11 mouse cellular contexts compared by ENCODE assay signal in genomic region chr11:72474926-72475325, GRCm38 (mm10). TPM values are rescaled to one million over a fixed set of nuclear protein-coding genes. Genes with fewer than 3 reads are reported as not detected.
A peak's percentile ranks its signal among the peaks of the same experiment; 100 is the strongest.
DNase-seq lines count a peak whose midpoint lies in the region; ATAC-seq and TF ChIP-seq lines count a peak whose summit lies in the region.
"Had no signal": no experiment of that assay in that cellular context is flagged by ENCODE, and none has a peak within 500 bp of the region (broad histone marks: within the 10 kb centered on the region; RNA-seq: fewer than 3 reads in every experiment).

No protein-coding gene starts in this region.

- WGBS in kidney, embryonic 16.5 days, result 57% methylated on average over 3 of the region's 3 CpGs
- 25% methylated on average over 3 of the region's 3 CpGs for WGBS in liver, embryonic 13.5 days (ENCODE audit: insufficient replicate concordance)
- 86% methylated on average over 3 of the region's 3 CpGs for WGBS in cerebellum, adult 2 months

- ATAC-seq in kidney, embryonic 16.5 days (ENCODE audit: low FRiP score, low TSS enrichment), result no peak
- peak; percentile 49 for ATAC-seq in liver, embryonic 13.5 days (ENCODE audit: low read depth)

- no peaks in the 10 kb centered on the region for H3K9me3 ChIP-seq in kidney, embryonic 16.5 days (ENCODE audit: low read length)
- H3K9me3 ChIP-seq in MEL (replicated peaks; ENCODE audit: insufficient read depth, low read length), result no peaks in the 10 kb centered on the region
- H3K9me3 ChIP-seq in liver, embryonic 13.5 days (replicated peaks), result no peaks in the 10 kb centered on the region
- H3K9me3 ChIP-seq: embryonic facial prominence, embryonic 15.5 days had no signal

- H3K4me2 ChIP-seq in kidney, embryonic 16.5 days (replicated peaks; ENCODE audit: low read depth, low read length), result no peak overlapping the region
- H3K4me2 ChIP-seq in liver, embryonic 13.5 days, result peak overlapping the region; percentile 42; the same call in 1 of the 2 replicates
- H3K4me2 ChIP-seq: embryonic facial prominence, embryonic 15.5 days had no signal

- H3K9ac ChIP-seq in kidney, embryonic 16.5 days (replicated peaks; ENCODE audit: low read length), result no peak overlapping the region
- peak overlapping the region; percentile 46 for H3K9ac ChIP-seq in MEL (ENCODE audit: control insufficient read depth, low read depth, low read length, poor library complexity, severe bottlenecking)
- H3K9ac ChIP-seq in liver, embryonic 13.5 days, result no peak overlapping the region; the same call in 1 of the 2 replicates
- H3K9ac ChIP-seq: embryonic facial prominence, embryonic 15.5 days had no signal

- DNase-seq in kidney, adult 18-20 months, result peak; percentile 40
- DNase-seq in 416B (ENCODE audit: low read depth) (peak; percentile 70), MEL (ENCODE audit: low read depth, low spot score) (peak; percentile 45)
- no peak for DNase-seq in liver, embryonic 13.5 days
- DNase-seq in cerebellum, adult 2 months, result no peak
- no peak for DNase-seq in left cerebral cortex, postnatal 36 days (ENCODE audit: low spot score in 2 of 2)
- DNase-seq: cerebellum, postnatal 10 days; spleen, adult 18-20 months had no signal

- intact Hi-C loops in left cerebral cortex, postnatal 36 days (cut with DNase I), result no loop called here

- no peak for TF ChIP-seq RAD21 in MEL (IDR thresholded peaks at IDR 0.05; ENCODE audit: low read depth, low read length)

- H3K79me2 ChIP-seq in MEL (ENCODE audit: control insufficient read depth, insufficient read depth, low read length, poor library complexity), result no peaks in the 10 kb centered on the region

- no peak for TF ChIP-seq CTCF in MEL (IDR thresholded peaks at IDR 0.05 in 2 of 3, conservative IDR thresholded peaks at IDR 0.05 in 1 of 3; ENCODE audit: control insufficient read depth in 1 of 3, insufficient read depth in 1 of 3, low read depth in 2 of 3, low read length in 3 of 3, poor library complexity in 1 of 3, severe bottlenecking in 1 of 3)
- no peak for TF ChIP-seq CTCF in cerebellum, adult 2 months (IDR thresholded peaks at IDR 0.05; ENCODE audit: borderline replicate concordance, insufficient read depth, low read depth, low read length)

- H3K4me3 ChIP-seq in kidney, embryonic 16.5 days (ENCODE audit: low read length), result no peak overlapping the region
- peak overlapping the region in 1 of 2 experiments; percentile 4; a peak in 1 of 4 replicates for H3K4me3 ChIP-seq in MEL (ENCODE audit: control insufficient read depth in 1 of 2, insufficient read depth in 1 of 2, low read depth in 2 of 2, low read length in 2 of 2)
- H3K4me3 ChIP-seq in liver, embryonic 13.5 days (replicated peaks), result no peak overlapping the region
- H3K4me3 ChIP-seq in cerebellum, adult 2 months (replicated peaks; ENCODE audit: insufficient read depth, low read depth, low read length), result no peak overlapping the region
- H3K4me3 ChIP-seq: embryonic facial prominence, embryonic 15.5 days had no signal

- H3K27ac ChIP-seq in kidney, embryonic 16.5 days (ENCODE audit: low read length), result no peak overlapping the region
- H3K27ac ChIP-seq in MEL (ENCODE audit: control insufficient read depth, low read depth, low read length), result peak overlapping the region; percentile 80
- H3K27ac ChIP-seq in liver, embryonic 13.5 days, result peak overlapping the region; percentile 72
- no peak overlapping the region for H3K27ac ChIP-seq in cerebellum, adult 2 months (ENCODE audit: insufficient read depth, low read length)
- H3K27ac ChIP-seq: embryonic facial prominence, embryonic 15.5 days had no signal

- H3K36me3 ChIP-seq in kidney, embryonic 16.5 days (ENCODE audit: insufficient read depth, low read length), result no peaks in the 10 kb centered on the region
- H3K36me3 ChIP-seq in MEL (ENCODE audit: control insufficient read depth in 1 of 2, insufficient read depth in 2 of 2, low read length in 2 of 2), result peaks cover 0 to 22% of the 10 kb centered on the region in 2 experiments; a peak in 2 of 4 replicates
- no peaks in the 10 kb centered on the region for H3K36me3 ChIP-seq in liver, embryonic 13.5 days
- H3K36me3 ChIP-seq: embryonic facial prominence, embryonic 15.5 days had no signal

- no peak for TF ChIP-seq POLR2A in MEL (IDR thresholded peaks at IDR 0.05; ENCODE audit: control insufficient read depth in 1 of 2, insufficient read depth in 1 of 2, low read depth in 1 of 2, low read length in 2 of 2, poor library complexity in 1 of 2)
- no peak for TF ChIP-seq POLR2A in cerebellum, adult 2 months (IDR thresholded peaks at IDR 0.05; ENCODE audit: borderline replicate concordance, insufficient read depth, low read length)

- no peak; a peak in 1 of 4 replicates for TF ChIP-seq EP300 in MEL (IDR thresholded peaks at IDR 0.05; ENCODE audit: low read depth in 1 of 2, low read length in 2 of 2)

- H3K27me3 ChIP-seq in kidney, embryonic 16.5 days (ENCODE audit: insufficient read depth, low read length), result no peaks in the 10 kb centered on the region
- no peaks in the 10 kb centered on the region for H3K27me3 ChIP-seq in MEL (ENCODE audit: control insufficient read depth in 1 of 2, insufficient read depth in 2 of 2, low read length in 2 of 2)
- no peaks in the 10 kb centered on the region for H3K27me3 ChIP-seq in liver, embryonic 13.5 days
- no peaks in the 10 kb centered on the region for H3K27me3 ChIP-seq in cerebellum, adult 2 months (ENCODE audit: control insufficient read depth, insufficient read depth, low read length)
- H3K27me3 ChIP-seq: embryonic facial prominence, embryonic 15.5 days had no signal

- H3K4me1 ChIP-seq in kidney, embryonic 16.5 days (ENCODE audit: insufficient read depth, low read length), result peaks cover 42% of the 10 kb centered on the region
- H3K4me1 ChIP-seq in MEL (ENCODE audit: control insufficient read depth in 1 of 2, insufficient read depth in 2 of 2, low read length in 2 of 2), result peaks cover 14 to 51% of the 10 kb centered on the region in 2 experiments
- H3K4me1 ChIP-seq in liver, embryonic 13.5 days (replicated peaks), result peaks cover 99% of the 10 kb centered on the region
- H3K4me1 ChIP-seq in cerebellum, adult 2 months (ENCODE audit: control insufficient read depth, insufficient read depth, low read length), result no peaks in the 10 kb centered on the region; the same call in 1 of the 2 replicates

TF ChIP-seq in MEL, 35 proteins besides CTCF, POLR2A, EP300 and RAD21:
- TF ChIP-seq CHD1 (IDR thresholded peaks at IDR 0.05; ENCODE audit: low read depth, low read length), result no peak
- TF ChIP-seq GABPA (IDR thresholded peaks at IDR 0.05; ENCODE audit: low read depth, low read length), result no peak
- no peak for TF ChIP-seq MYB (IDR thresholded peaks at IDR 0.05; ENCODE audit: low read depth, low read length)

RNA-seq across cellular contexts. Expression of gene Spns2, which starts 14.8 kb away (rescaled TPM):
- polyA plus RNA-seq in kidney, embryonic 16.5 days (2015; fragmentation: Nextera tagmentation; extraction: Ambion mirVana), result 2.5 and 3.3 TPM in 2 replicates
- total RNA-seq in MEL (2012; rRNA removed), result 0.33 and 0.58 TPM in 2 replicates
- polyA plus RNA-seq in MEL (2012; ENCODE audit: insufficient read depth in 1 of 2, insufficient read length in 2 of 2, low read depth in 1 of 2, low replicate concordance in 2 of 2, missing spikeins in 1 of 2), result 1 to 10 TPM in 1 of 2 experiments, not detected in 1; 3.0 TPM
- 4.3 and 5.5 TPM in 2 replicates for polyA plus RNA-seq in liver, embryonic 13.5 days (2015; fragmentation: Nextera tagmentation; extraction: Ambion mirVana)
- polyA plus RNA-seq in cerebellum, adult 2 months (2012; rRNA removed), result 55.3 and 59.5 TPM in 2 replicates
- total RNA-seq in left cerebral cortex, postnatal 36 days (2021), result 10 to 100 TPM; 53.6 to 69.9 TPM

RNA-seq across cellular contexts. Expression of gene Mybbp1a, which starts 33.8 kb away (rescaled TPM):
- polyA plus RNA-seq in kidney, embryonic 16.5 days (2015; fragmentation: Nextera tagmentation; extraction: Ambion mirVana), result 175 and 177 TPM in 2 replicates
- total RNA-seq in MEL (2012; rRNA removed), result 328 and 344 TPM in 2 replicates
- polyA plus RNA-seq in MEL (2012; ENCODE audit: insufficient read depth in 1 of 2, insufficient read length in 2 of 2, low read depth in 1 of 2, low replicate concordance in 2 of 2, missing spikeins in 1 of 2), result 1,000 to 10,000 TPM in 1 of 2 experiments, 100 to 1,000 TPM in 1; 602 to 3,394 TPM
- polyA plus RNA-seq in liver, embryonic 13.5 days (2015; fragmentation: Nextera tagmentation; extraction: Ambion mirVana), result 129 and 138 TPM in 2 replicates
- 52.5 and 61.3 TPM in 2 replicates for polyA plus RNA-seq in cerebellum, adult 2 months (2012; rRNA removed)
- 10 to 100 TPM; 42.8 to 50.2 TPM for total RNA-seq in left cerebral cortex, postnatal 36 days (2021)

RNA-seq across cellular contexts. Expression of gene Ggt6, which starts 39.6 kb away (rescaled TPM):
- 1.6 and 2.2 TPM in 2 replicates for polyA plus RNA-seq in kidney, embryonic 16.5 days (2015; fragmentation: Nextera tagmentation; extraction: Ambion mirVana)
- total RNA-seq in MEL (2012; rRNA removed), result not detected in 2 replicates
- under 1 TPM in 1 of 2 experiments, not detected in 1; 0.04 TPM for polyA plus RNA-seq in MEL (2012; ENCODE audit: insufficient read depth in 1 of 2, insufficient read length in 2 of 2, low read depth in 1 of 2, low replicate concordance in 2 of 2, missing spikeins in 1 of 2)
- not detected in 2 replicates for polyA plus RNA-seq in liver, embryonic 13.5 days (2015; fragmentation: Nextera tagmentation; extraction: Ambion mirVana)
- 0.14 and 0.15 TPM in 2 replicates for polyA plus RNA-seq in cerebellum, adult 2 months (2012; rRNA removed)
- total RNA-seq in left cerebral cortex, postnatal 36 days (2021), result under 1 TPM in 1 of 2 experiments, not detected in 1; 0.29 TPM
- total RNA-seq: left cerebral cortex, postnatal 14 days had no signal

Comparison
In these comparisons a context has a peak if more than half of its experiments do, and no peak if none do; other contexts are left out.
1. DNase-seq: peak in kidney, adult 18-20 months (single experiment), 416B (single experiment) and MEL (single experiment); none in liver, embryonic 13.5 days (single experiment), cerebellum, adult 2 months (0 of 2) and left cerebral cortex, postnatal 36 days (0 of 2).
2. H3K27ac ChIP-seq: peak in MEL (single experiment) and liver, embryonic 13.5 days (single experiment); none in kidney, embryonic 16.5 days (single experiment) and cerebellum, adult 2 months (single experiment).